Mouse (Mus musculus): ENCODE results near the gene Gm20509. TPM values are rescaled to one million over a fixed set of nuclear protein-coding genes. Genes with fewer than 3 reads are reported as not detected.
A peak's percentile ranks its signal among the peaks of the same experiment; 100 is the strongest.
"Not testable (repeated sequence)": the region's sequence is repeated elsewhere in the genome, so short reads cannot be mapped to it uniquely, and the experiment has no call there.

Gene Gm20509
- not detected in 2 replicates for polyA plus RNA-seq (2016; fragmentation: Nextera tagmentation; extraction: Ambion mirVana)

- WGBS = 94% methylated on average over 4 of the region's 4 CpGs
- Histone ChIP-seq H3K27ac (no peak within 1 kb of the TSS), H3K36me3 (no peaks in the 10 kb centered on the region), H3K4me1 (replicated peaks) (peaks cover 10% of the 10 kb centered on the region), H3K9ac (replicated peaks) (peak within 1 kb of the TSS; percentile 66), H3K4me3 (replicated peaks) (peak within 1 kb of the TSS; percentile 49), H3K9me3 (no peaks in the 10 kb centered on the region), H3K4me2 (peak within 1 kb of the TSS; percentile 90), H3K27me3 (peaks cover 52% of the 10 kb centered on the region)
- ATAC-seq (ENCODE audit: insufficient number of reproducible peaks, insufficient read depth, low FRiP score, low TSS enrichment, low read depth) = no peak
Measured at GRCm38 (mm10) chr9:73102181-73102580, at the start of gene Gm20509. Gene Gm20509, plus strand, starts transcription at chr9:73102470.

GRCm38 (mm10) chr9:73055441-73055911 is 46.8 kb upstream of the Gm20509 start:
- no peaks in the 10 kb centered on the region for H3K9me3 ChIP-seq
- no peak for ATAC-seq (ENCODE audit: insufficient number of reproducible peaks, insufficient read depth, low FRiP score, low TSS enrichment, low read depth)
- no peak overlapping the region for H3K4me2 ChIP-seq
- no peaks in the 10 kb centered on the region for H3K27me3 ChIP-seq
- peaks cover 15% of the 10 kb centered on the region for H3K4me1 ChIP-seq (replicated peaks)
- H3K27ac ChIP-seq = no peak overlapping the region
- 36% methylated on average over 10 of the region's 10 CpGs for WGBS
- no peak overlapping the region for H3K9ac ChIP-seq (replicated peaks)
- H3K36me3 ChIP-seq = no peaks in the 10 kb centered on the region
- H3K4me3 ChIP-seq (replicated peaks) = no peak overlapping the region

- Histone ChIP-seq H3K27ac (no peak overlapping the region), H3K9ac (replicated peaks) (no peak overlapping the region), H3K4me3 (replicated peaks) (no peak overlapping the region), H3K4me2 (no peak overlapping the region), H3K9me3 (no peaks in the 10 kb centered on the region), H3K27me3 (no peaks in the 10 kb centered on the region), H3K4me1 (replicated peaks) (peaks cover 20% of the 10 kb centered on the region), H3K36me3 (no peaks in the 10 kb centered on the region)
- WGBS = 89% methylated on average over 4 of the region's 4 CpGs
- no peak for ATAC-seq (ENCODE audit: insufficient number of reproducible peaks, insufficient read depth, low FRiP score, low TSS enrichment, low read depth)
Measured at GRCm38 (mm10) chr9:73059224-73059623, 43.0 kb upstream of the Gm20509 start.

GRCm38 (mm10) chr9:73063621-73064290 is 38.5 kb upstream of the Gm20509 start:
- Histone ChIP-seq H3K9me3 (no peaks in the 10 kb centered on the region), H3K27ac (peak overlapping the region; percentile 75), H3K4me2 (peak overlapping the region; percentile 61), H3K27me3 (no peaks in the 10 kb centered on the region), H3K4me1 (replicated peaks) (peaks cover 26% of the 10 kb centered on the region), H3K36me3 (no peaks in the 10 kb centered on the region), H3K9ac (replicated peaks) (peak overlapping the region; percentile 37), H3K4me3 (replicated peaks) (peak overlapping the region; percentile 25)
- ATAC-seq (ENCODE audit: insufficient number of reproducible peaks, insufficient read depth, low FRiP score, low TSS enrichment, low read depth) = peak; percentile 80
- WGBS = 6% methylated on average over 15 of the region's 15 CpGs

- Histone ChIP-seq H3K4me3 (replicated peaks) (peak overlapping the region; percentile 16; the same call in 1 of the 2 replicates), H3K36me3 (no peaks in the 10 kb centered on the region), H3K4me1 (replicated peaks) (peaks cover 26% of the 10 kb centered on the region), H3K9me3 (no peaks in the 10 kb centered on the region), H3K27me3 (no peaks in the 10 kb centered on the region), H3K9ac (replicated peaks) (no peak overlapping the region), H3K27ac (0 out of 2 replicates have a peak overlapping the region, but pooled peaks have one; percentile 29), H3K4me2 (peak overlapping the region; percentile 46)
- no peak for ATAC-seq (ENCODE audit: insufficient number of reproducible peaks, insufficient read depth, low FRiP score, low TSS enrichment, low read depth)
- WGBS = 15% methylated on average over 10 of the region's 10 CpGs
Measured at GRCm38 (mm10) chr9:73067086-73067485, 35.2 kb upstream of the Gm20509 start.

- WGBS = 49% methylated on average over 6 of the region's 6 CpGs
- ATAC-seq (ENCODE audit: insufficient number of reproducible peaks, insufficient read depth, low FRiP score, low TSS enrichment, low read depth) = peak; percentile 38; the same call in 1 of the 2 replicates
Measured at GRCm38 (mm10) chr9:73068230-73068679, 34.0 kb upstream of the Gm20509 start.

GRCm38 (mm10) chr9:73068688-73069087 is 33.6 kb upstream of the Gm20509 start:
- H3K36me3 ChIP-seq = no peaks in the 10 kb centered on the region
- H3K27ac ChIP-seq = no peak overlapping the region
- no peaks in the 10 kb centered on the region for H3K27me3 ChIP-seq
- H3K4me3 ChIP-seq (replicated peaks) = no peak overlapping the region
- no peak overlapping the region for H3K4me2 ChIP-seq
- H3K9me3 ChIP-seq = no peaks in the 10 kb centered on the region
- H3K4me1 ChIP-seq (replicated peaks) = peaks cover 20% of the 10 kb centered on the region
- no peak overlapping the region for H3K9ac ChIP-seq (replicated peaks)
- no peak for ATAC-seq (ENCODE audit: insufficient number of reproducible peaks, insufficient read depth, low FRiP score, low TSS enrichment, low read depth)
- 82% methylated on average over 6 of the region's 6 CpGs for WGBS

More at GRCm38 (mm10) chr9:73068230-73068679, 34.0 kb upstream of the Gm20509 start:
- no peak overlapping the region for H3K4me2 ChIP-seq
- H3K9me3 ChIP-seq = no peaks in the 10 kb centered on the region
- H3K36me3 ChIP-seq = no peaks in the 10 kb centered on the region
- H3K4me3 ChIP-seq (replicated peaks) = no peak overlapping the region
- peak overlapping the region; percentile 13; the same call in 1 of the 2 replicates for H3K27ac ChIP-seq
- no peaks in the 10 kb centered on the region for H3K27me3 ChIP-seq
- H3K4me1 ChIP-seq (replicated peaks) = peaks cover 25% of the 10 kb centered on the region
- H3K9ac ChIP-seq (replicated peaks) = no peak overlapping the region

GRCm38 (mm10) chr9:73070971-73071659 is 31.2 kb upstream of the Gm20509 start:
- no peaks in the 10 kb centered on the region for H3K27me3 ChIP-seq
- ATAC-seq (ENCODE audit: insufficient number of reproducible peaks, insufficient read depth, low FRiP score, low TSS enrichment, low read depth) = no peak
- H3K4me1 ChIP-seq (replicated peaks) = peaks cover 11% of the 10 kb centered on the region
- H3K4me3 ChIP-seq (replicated peaks) = no peak overlapping the region
- no peaks in the 10 kb centered on the region for H3K9me3 ChIP-seq
- no peak overlapping the region for H3K4me2 ChIP-seq
- no peak overlapping the region for H3K9ac ChIP-seq (replicated peaks)
- WGBS = 80% methylated on average over 10 of the region's 10 CpGs
- H3K36me3 ChIP-seq = no peaks in the 10 kb centered on the region
- H3K27ac ChIP-seq = no peak overlapping the region

- no peaks in the 10 kb centered on the region for H3K9me3 ChIP-seq
- ATAC-seq (ENCODE audit: insufficient number of reproducible peaks, insufficient read depth, low FRiP score, low TSS enrichment, low read depth) = no peak
- WGBS = 77% methylated on average over 8 of the region's 8 CpGs
Measured at GRCm38 (mm10) chr9:73072426-73072825, 29.8 kb upstream of the Gm20509 start.

GRCm38 (mm10) chr9:73073169-73073568 is 29.1 kb upstream of the Gm20509 start:
- no peak overlapping the region for H3K4me3 ChIP-seq (replicated peaks)
- H3K27ac ChIP-seq = no peak overlapping the region
- H3K9me3 ChIP-seq = no peaks in the 10 kb centered on the region
- ATAC-seq (ENCODE audit: insufficient number of reproducible peaks, insufficient read depth, low FRiP score, low TSS enrichment, low read depth) = no peak
- H3K4me2 ChIP-seq = no peak overlapping the region
- H3K4me1 ChIP-seq (replicated peaks) = no peaks in the 10 kb centered on the region
- H3K36me3 ChIP-seq = no peaks in the 10 kb centered on the region
- H3K9ac ChIP-seq (replicated peaks) = no peak overlapping the region
- 87% methylated on average over 5 of the region's 5 CpGs for WGBS
- H3K27me3 ChIP-seq = no peaks in the 10 kb centered on the region

More at GRCm38 (mm10) chr9:73072426-73072825, 29.8 kb upstream of the Gm20509 start:
- no peak overlapping the region for H3K4me2 ChIP-seq
- 0 out of 2 replicates have a peak, but pooled peaks cover 4% of the 10 kb centered on the region for H3K4me1 ChIP-seq (replicated peaks)
- H3K4me3 ChIP-seq (replicated peaks) = no peak overlapping the region
- no peak overlapping the region for H3K27ac ChIP-seq
- no peaks in the 10 kb centered on the region for H3K36me3 ChIP-seq
- H3K27me3 ChIP-seq = no peaks in the 10 kb centered on the region
- H3K9ac ChIP-seq (replicated peaks) = no peak overlapping the region

- H3K4me2 ChIP-seq; H3K4me3 ChIP-seq (replicated peaks); H3K36me3 ChIP-seq; H3K9ac ChIP-seq (replicated peaks); H3K9me3 ChIP-seq; H3K27ac ChIP-seq; ATAC-seq (ENCODE audit: insufficient number of reproducible peaks, insufficient read depth, low FRiP score, low TSS enrichment, low read depth); H3K4me1 ChIP-seq (replicated peaks); H3K27me3 ChIP-seq: not testable (repeated sequence)
- 87% methylated on average over 11 of the region's 12 CpGs for WGBS
Measured at GRCm38 (mm10) chr9:73079349-73079748, 22.9 kb upstream of the Gm20509 start.

Measured in limb, embryonic 12.5 days (tissue).